Comparison of ENCODE assay signal across 8 mouse cellular contexts in the genomic region with DNA sequence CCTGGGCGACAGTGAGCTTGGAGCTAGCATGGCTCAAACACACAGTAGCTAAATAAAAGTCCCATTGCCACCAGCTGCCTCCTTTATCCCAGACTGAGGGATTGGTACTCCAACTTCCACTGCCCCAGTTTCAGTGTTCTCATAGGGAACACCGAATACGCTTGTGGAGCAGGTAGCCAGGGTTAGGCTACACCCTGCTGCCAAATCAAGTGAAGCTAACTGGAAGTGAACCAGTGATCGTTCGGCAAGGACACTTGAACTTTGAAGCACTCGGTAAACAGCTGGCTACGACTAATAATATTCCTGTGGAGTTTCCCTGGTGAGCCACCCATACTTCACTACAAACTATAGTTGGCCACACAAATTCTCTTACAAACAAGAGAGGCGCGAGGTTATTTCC. TPM values are rescaled to one million over a fixed set of nuclear protein-coding genes. Genes with fewer than 3 reads are reported as not detected.
DNase-seq lines count a peak whose midpoint lies in the region; ATAC-seq lines count a peak whose summit lies in the region.

No protein-coding gene starts in this region.

- peak overlapping the region; percentile 91 for H3K4me3 ChIP-seq in embryonic facial prominence, embryonic 14.5 days (ENCODE audit: low read depth, low read length)

- no peaks in the 10 kb centered on the region for H3K36me3 ChIP-seq in embryonic facial prominence, embryonic 14.5 days (ENCODE audit: control insufficient read depth, insufficient read depth, low read length)

- H3K4me2 ChIP-seq in embryonic facial prominence, embryonic 14.5 days (ENCODE audit: low read depth, low read length) = peak overlapping the region; percentile 84

- no peak for ATAC-seq in embryonic facial prominence, embryonic 14.5 days (ENCODE audit: low read depth)

- 84% methylated on average over 9 of the region's 9 CpGs for WGBS in embryonic facial prominence, embryonic 14.5 days

- H3K9ac ChIP-seq in embryonic facial prominence, embryonic 14.5 days (ENCODE audit: low read depth, low read length) = peak overlapping the region; percentile 91

- no peaks in the 10 kb centered on the region for H3K27me3 ChIP-seq in embryonic facial prominence, embryonic 14.5 days (replicated peaks; ENCODE audit: control insufficient read depth, insufficient read depth, low read length)

- no peak overlapping the region for H3K27ac ChIP-seq in embryonic facial prominence, embryonic 14.5 days (replicated peaks; ENCODE audit: low read depth, low read length)

- peaks cover 10% of the 10 kb centered on the region for H3K4me1 ChIP-seq in embryonic facial prominence, embryonic 14.5 days (ENCODE audit: control insufficient read depth, insufficient read depth, low read length)

- H3K9me3 ChIP-seq in embryonic facial prominence, embryonic 14.5 days (ENCODE audit: control insufficient read depth, low read length) = no peaks in the 10 kb centered on the region

- peak; percentile 30 for DNase-seq in adrenal gland, postnatal 14 days
- DNase-seq in adrenal gland, adult 18-20 months (ENCODE audit: low spot score in 2 of 2) = no peak
- no peak for DNase-seq in embryonic facial prominence, embryonic 14.5 days (ENCODE audit: low spot score)
- DNase-seq in kidney, adult 9 months = peak; percentile 65
- DNase-seq in lung, postnatal 36 days = peak; percentile 69
- no peak for DNase-seq in frontal cortex, adult 2 months (ENCODE audit: extremely low spot score in 1 of 2, low spot score in 1 of 2)
- DNase-seq in right cerebral cortex, postnatal 14 days = no peak
- no peak for DNase-seq in embryo, embryonic 10.5 days (ENCODE audit: low spot score)

RNA-seq across cellular contexts. Expression of a gene that starts 1.6 kb away (rescaled TPM):
- 17.5 and 21.8 TPM in 2 replicates for total RNA-seq in adrenal gland, postnatal 14 days (2021)
- total RNA-seq in adrenal gland, adult 18-20 months (2021) = 10 to 100 TPM; 18.1 to 23.7 TPM
- 39.2 and 40.5 TPM in 2 replicates for polyA plus RNA-seq in embryonic facial prominence, embryonic 14.5 days (2014; fragmentation: Nextera tagmentation; extraction: Ambion mirVana)
- polyA plus RNA-seq in frontal cortex, adult 2 months (2012; rRNA removed) = 18.6 and 19.7 TPM in 2 replicates

Comparison
In these comparisons a context has a peak if more than half of its experiments do, and no peak if none do; other contexts are left out.
1. DNase-seq: peak in adrenal gland, postnatal 14 days (single experiment), kidney, adult 9 months (single experiment) and lung, postnatal 36 days (single experiment); none in adrenal gland, adult 18-20 months (0 of 2), embryonic facial prominence, embryonic 14.5 days (single experiment), frontal cortex, adult 2 months (0 of 2), right cerebral cortex, postnatal 14 days (single experiment) and embryo, embryonic 10.5 days (single experiment).